Mouse (Mus musculus) ZHBTc4 (cell line): Measurements from ENCODE around the gene Mthfsd.

ENCODE experiments used
- DNase-seq: peaks from one replicate; pipeline ENCODE4 v3.0.0-alpha.2; 2011; ENCODE audit warnings: low read depth, low spot score

The Mthfsd gene

DNA sequence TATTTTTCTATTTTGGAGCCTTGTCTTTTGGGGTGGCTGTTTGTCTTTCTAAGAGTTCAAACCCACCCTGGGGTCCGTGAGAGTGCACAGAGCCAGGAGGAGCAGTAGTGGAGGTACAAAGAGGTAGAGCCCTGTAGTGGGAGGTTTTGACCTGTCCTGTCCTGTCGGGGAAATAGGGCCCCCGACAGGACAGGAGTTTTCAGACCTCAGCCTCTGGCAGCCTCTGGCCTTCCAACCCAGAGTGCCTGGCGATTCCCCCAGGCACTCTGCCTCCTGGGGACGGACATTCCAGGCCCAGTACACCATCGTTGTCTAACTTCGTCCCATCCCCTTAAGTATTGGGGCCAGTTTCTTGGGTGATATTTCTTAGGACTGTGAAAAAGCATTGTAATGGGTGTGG lies 14.2 kb upstream of the Mthfsd start:
- DNase-seq = no peak

DNA sequence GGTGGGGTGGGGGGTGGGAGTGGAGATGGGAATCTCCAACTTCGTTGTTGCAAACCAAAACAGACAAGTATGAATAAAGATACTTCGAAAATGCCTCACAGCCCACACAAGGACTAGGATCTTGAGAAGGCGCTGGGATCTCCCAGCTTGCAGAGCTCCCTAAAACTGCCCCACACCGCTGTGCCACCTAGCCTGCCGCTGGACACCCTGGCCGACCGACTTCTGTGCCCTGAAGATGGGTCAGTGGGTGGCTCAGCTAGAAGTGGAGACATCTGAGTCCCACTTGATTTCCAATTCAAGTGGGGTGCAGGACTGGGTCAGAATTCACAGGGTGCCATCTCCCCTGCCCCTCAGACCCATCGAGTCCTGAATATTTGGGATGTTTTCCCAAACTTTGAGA lies 13.5 kb upstream of the Mthfsd start:
- no peak for DNase-seq

DNA sequence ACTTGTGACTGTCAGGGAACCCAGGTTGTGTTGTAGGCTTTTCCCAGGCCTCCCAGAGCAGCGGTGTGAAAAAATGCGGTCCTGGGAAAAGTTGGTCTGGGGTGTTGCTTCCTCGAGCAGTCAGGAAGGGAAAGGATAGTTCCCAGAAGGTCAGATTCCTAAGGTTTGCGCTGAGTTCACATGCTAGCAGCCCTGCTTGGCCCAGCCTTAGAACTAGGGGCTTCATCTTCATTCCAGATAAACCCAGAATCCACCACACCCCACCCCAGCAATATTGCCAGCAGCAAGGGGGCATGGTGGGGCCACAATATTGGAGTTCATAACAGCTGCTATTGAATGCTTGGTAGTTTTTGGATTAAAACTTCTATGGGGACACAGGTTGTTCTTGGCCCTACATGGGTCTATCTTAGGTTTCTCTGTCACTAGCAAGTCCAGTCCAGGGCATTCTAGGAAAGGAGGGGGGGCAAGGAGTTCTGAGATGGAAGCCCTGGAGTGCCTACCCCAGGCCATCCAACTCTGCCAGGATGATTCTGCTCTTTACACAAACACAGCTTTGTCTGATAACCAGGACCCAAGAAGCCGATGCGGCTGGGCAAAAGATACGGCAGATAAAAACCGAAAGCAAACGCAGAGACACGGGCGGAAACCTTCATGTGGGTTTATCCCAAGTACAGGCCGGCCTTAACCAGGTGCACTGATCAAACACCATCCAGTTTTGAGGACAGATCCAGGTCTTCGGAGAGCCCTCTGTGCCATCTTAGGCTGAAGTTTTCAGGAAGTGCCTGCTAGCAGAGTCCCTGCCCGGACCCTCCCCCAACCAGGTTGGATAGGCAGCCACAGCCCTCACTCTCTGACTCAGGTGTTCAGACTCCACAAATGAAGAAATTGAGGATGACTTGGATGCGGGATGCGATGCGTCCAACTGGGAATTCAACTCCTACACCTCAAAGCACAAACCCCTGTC lies 12.5 kb upstream of the Mthfsd start:
- DNase-seq = no peak

- DNase-seq = no peak
These were observed 11.7 kb upstream of the Mthfsd start for GRCm38 (mm10) chr8:121119635-121120455.

GRCm38 (mm10) chr8:121118634-121119420 lies 10.6 kb upstream of the Mthfsd start:
- DNase-seq = no peak

- peak; percentile 44 for DNase-seq
These were observed 9.7 kb upstream of the Mthfsd start for GRCm38 (mm10) chr8:121117906-121118305.

- peak; percentile 63 for DNase-seq
These were observed 9.0 kb upstream of the Mthfsd start for GRCm38 (mm10) chr8:121117186-121117651.

DNA sequence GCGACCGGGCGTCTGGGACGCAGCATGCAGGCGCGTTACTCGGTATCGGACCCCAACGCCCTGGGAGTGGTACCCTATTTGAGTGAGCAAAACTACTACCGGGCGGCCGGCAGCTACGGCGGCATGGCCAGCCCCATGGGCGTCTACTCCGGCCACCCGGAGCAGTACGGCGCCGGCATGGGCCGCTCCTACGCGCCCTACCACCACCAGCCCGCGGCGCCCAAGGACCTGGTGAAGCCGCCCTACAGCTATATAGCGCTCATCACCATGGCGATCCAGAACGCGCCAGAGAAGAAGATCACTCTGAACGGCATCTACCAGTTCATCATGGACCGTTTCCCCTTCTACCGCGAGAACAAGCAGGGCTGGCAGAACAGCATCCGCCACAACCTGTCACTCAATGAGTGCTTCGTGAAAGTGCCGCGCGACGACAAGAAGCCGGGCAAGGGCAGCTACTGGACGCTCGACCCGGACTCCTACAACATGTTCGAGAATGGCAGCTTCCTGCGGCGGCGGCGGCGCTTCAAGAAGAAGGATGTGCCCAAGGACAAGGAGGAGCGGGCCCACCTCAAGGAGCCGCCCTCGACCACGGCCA lies 8.5 kb upstream of the Mthfsd start:
- peak; percentile 77 for DNase-seq

DNA sequence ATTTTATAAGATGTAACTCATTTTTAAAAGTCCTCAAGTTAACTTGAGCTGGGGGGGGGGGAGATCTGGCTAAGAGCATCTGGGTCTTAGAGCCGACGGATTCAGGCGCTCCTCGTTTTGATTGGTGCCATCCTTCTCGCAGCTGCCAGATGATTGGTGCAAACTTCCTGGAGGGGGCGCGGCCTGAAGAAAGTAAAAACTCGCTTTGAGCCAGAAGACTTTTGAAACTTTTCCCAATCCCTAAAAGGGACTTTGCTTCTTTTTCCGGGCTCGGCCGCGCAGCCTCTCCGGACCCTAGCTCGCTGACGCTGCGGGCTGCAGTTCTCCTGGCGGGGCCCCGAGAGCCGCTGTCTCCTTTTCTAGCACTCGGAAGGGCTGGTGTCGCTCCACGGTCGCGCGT lies 7.8 kb upstream of the Mthfsd start, which contains the start of gene Foxc2:
Gene Foxc2 (plus strand): TSS at position 224 of the 400 bp plus-strand sequence.
- peak; percentile 95 for DNase-seq

GRCm38 (mm10) chr8:121115136-121115535 lies 6.9 kb upstream of the Mthfsd start:
- DNase-seq = no peak

DNA sequence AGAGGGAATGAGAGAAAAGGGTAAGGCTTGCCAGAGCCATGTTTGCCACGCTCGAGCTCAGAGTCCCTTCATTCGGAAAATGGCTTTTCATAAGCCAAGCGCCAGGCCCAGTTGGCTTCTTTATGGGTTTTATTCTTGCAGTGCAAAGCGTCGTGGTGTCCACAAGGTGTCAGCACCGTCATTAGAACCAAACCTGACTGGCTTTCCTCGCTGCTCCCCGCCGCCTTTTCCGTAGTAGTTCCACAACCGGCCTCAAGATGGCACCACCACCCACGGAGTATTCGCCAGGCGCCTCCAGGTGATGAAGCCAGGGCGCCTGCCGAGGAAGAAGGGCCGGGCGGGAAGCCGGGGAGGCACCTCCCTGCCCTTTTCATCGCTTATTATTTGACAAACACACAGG lies 5.1 kb upstream of the Mthfsd start:
- DNase-seq = peak; percentile 95

DNA sequence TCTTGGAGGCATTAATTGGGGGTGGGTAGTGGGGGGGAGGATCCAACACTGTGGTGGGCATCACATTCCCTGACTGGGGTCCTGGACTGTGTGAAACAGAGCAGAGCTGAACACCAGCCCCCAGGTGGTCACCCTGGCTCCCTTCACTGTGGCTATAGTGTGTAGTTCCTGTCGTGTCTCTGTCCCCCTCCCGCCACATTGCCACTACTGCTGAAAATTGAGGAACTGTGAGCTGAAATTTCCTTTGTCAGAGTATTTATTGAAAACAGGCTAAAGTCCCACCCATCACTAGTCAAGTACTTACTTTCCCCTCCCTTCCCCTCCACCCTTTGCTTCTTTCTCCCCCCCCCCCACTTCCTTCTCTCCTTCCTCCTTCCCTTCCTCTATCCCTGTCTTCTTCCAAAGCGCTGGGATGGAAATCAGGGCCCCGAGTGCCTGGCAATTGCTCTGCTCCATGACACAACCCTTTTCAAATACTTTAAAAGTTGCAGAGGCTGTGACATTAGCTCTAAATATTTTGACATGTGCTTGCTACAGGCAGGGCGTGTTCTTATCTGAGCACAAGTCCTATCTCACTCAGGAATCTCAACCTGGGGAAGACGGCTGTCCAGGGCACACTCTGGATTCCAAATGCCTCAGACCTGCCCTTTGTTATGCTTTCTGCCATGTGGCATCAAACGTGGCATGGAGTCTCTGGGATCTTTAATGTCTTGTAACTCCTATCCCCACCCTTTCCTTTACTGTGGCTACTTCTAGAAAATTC lies 3.1 kb upstream of the Mthfsd start:
- DNase-seq = no peak

- no peak for DNase-seq
These were observed 465 bp upstream of the Mthfsd start for GRCm38 (mm10) chr8:121108657-121109056.

DNA sequence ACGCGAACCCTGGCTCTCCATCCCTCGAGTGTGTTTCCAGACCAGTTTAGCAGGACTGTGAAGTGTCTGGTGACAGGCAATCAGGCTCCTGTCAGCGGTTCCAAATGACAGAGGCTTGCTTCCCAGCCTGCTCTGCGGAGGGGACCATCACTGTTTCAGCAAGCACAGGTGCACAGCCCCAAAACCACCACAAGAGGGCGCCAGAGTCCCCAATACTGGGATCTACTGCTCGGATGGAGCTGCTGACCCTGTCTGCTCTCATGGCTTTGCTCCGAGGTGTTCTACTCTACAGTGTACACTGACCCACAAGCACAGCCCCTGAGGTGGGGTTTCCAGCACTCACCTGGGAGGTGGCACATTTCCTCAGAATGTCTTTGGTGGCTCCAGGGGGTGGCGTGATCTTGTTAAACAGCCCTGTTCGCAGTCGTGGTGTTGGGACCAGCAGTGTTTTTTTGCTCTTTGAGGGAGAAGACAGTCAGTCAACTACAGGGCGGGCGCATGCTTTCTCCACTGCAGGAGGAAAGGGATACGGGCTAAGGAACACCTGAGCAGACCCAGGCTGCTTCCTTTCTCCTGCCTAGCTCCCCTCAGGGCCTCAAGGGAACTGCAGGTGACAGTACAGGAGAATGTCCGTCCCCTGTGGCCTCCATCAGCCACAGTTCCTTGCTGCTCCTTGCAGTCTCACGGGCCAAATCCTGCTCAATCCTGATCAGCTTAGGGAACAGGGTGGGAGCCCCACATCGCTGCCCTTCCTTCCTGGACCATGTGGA lies 4.0 kb downstream of the Mthfsd start:
- DNase-seq = peak; percentile 86

DNA sequence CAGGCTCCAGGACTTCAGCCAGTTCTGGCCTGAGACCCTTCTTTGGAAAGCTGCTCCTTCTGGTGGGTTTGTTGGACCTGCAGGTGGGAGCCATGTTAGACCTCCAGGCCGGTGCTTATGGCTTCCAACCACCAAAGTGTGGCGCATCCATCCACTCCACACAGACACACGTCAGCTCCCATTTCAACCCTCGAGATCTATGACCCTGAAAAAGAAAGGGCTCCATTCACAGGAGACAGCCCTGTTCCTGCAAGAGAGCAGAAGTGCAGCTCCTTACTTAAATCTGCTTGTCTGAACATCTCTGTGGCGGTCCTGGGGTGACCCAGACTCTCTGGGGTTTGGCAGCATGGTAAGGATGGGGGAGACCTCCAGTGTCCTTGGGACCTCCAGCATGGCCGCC lies 14.7 kb downstream of the Mthfsd start:
- no peak for DNase-seq

GRCm38 (mm10) chr8:121092627-121093026 lies 15.6 kb downstream of the Mthfsd start:
- peak; percentile 87 for DNase-seq

GRCm38 (mm10) chr8:121092141-121092540 lies 16.1 kb downstream of the Mthfsd start:
- DNase-seq = no peak

DNA sequence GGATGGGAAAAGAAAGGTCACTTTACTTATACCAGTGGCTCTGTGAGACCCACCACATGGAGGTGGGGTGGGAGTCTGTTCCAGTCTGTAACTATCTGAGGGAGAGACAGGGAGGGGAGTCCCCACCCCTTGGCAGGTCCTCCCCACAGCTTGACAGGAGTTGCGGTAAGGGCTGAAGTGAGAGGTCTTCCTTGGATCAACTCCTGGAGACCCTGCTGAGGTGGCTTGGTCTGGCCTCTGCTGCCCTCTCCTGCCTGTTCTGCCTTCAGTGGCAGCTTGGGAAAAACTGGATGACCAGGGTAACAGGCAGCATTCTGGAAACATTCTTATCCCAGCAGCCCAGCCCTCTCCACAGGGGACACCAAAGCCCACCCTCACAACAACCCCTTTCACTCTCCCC lies 17.5 kb downstream of the Mthfsd start:
- no peak for DNase-seq

GRCm38 (mm10) chr8:121089631-121090380 lies 18.4 kb downstream of the Mthfsd start:
- peak; percentile 52 for DNase-seq
